Mouse (Mus musculus) embryonic facial prominence, embryonic 12.5 days (tissue): ENCODE results near the gene Psmc5. TPM values are rescaled to one million over a fixed set of nuclear protein-coding genes. Genes with fewer than 3 reads are reported as not detected.
A peak's percentile ranks its signal among the peaks of the same experiment; 100 is the strongest.

Experiments
- ATAC-seq: fragments of 200-750 bp; cut with Nextera tagmentation; 2 replicates; pipeline ENCODE4 v1.8.0; 2017; ENCODE audit not compliant: insufficient number of reproducible peaks, insufficient read depth, low FRiP score, low TSS enrichment
- H3K27ac ChIP-seq: fragments of 300-500 bp; sonication (generic); 2 replicates; pipeline ENCODE4 v1.5.1; 2016; ENCODE audit warnings: mild to moderate bottlenecking
- H3K27me3 ChIP-seq: fragments of 300-500 bp; sonication (generic); 2 replicates; pipeline ENCODE4 v1.6.1; 2016; ENCODE audit warnings: mild to moderate bottlenecking, moderate library complexity
- H3K36me3 ChIP-seq: fragments of 300-500 bp; sonication (generic); 2 replicates; pipeline ENCODE4 v1.6.1; 2016; ENCODE audit warnings: mild to moderate bottlenecking
- H3K4me1 ChIP-seq: fragments of 300-500 bp; sonication (generic); 2 replicates; pipeline ENCODE4 v1.6.1; 2016
- H3K4me2 ChIP-seq: fragments of 300-500 bp; sonication (generic); replicated peaks from 2 replicates; pipeline ENCODE4 v1.6.1; 2016; ENCODE audit warnings: mild to moderate bottlenecking, moderate library complexity
- H3K4me3 ChIP-seq: fragments of 300-500 bp; sonication (generic); 2 replicates; pipeline ENCODE4 v1.5.1; 2016; ENCODE audit warnings: mild to moderate bottlenecking
- H3K9ac ChIP-seq: fragments of 300-500 bp; sonication (generic); 2 replicates; pipeline ENCODE4 v1.6.1; 2016; ENCODE audit warnings: mild to moderate bottlenecking, moderate library complexity
- H3K9me3 ChIP-seq: fragments of 300-500 bp; sonication (generic); 2 replicates; pipeline ENCODE4 v1.6.1; 2016; ENCODE audit warnings: mild to moderate bottlenecking, moderate library complexity
- WGBS: fragments of 180-500 bp; shearing (Covaris S2); methylation state at CpG from one replicate; pipeline ENCODE4 v1.1.7; 2016; 5-methylcytosine and 5-hydroxymethylcytosine counted together
- polyA plus RNA-seq: library from polyadenylated mRNA; unstranded; fragments of >200 nt; fragmentation: Nextera tagmentation; extraction: Ambion mirVana; gene quantifications from 2 replicates; pipeline ENCODE4 v1.2.1, GENCODE M21; 2016

The Psmc5 gene
- polyA plus RNA-seq, 1 experiment from 2014 or later = 315 TPM

DNA sequence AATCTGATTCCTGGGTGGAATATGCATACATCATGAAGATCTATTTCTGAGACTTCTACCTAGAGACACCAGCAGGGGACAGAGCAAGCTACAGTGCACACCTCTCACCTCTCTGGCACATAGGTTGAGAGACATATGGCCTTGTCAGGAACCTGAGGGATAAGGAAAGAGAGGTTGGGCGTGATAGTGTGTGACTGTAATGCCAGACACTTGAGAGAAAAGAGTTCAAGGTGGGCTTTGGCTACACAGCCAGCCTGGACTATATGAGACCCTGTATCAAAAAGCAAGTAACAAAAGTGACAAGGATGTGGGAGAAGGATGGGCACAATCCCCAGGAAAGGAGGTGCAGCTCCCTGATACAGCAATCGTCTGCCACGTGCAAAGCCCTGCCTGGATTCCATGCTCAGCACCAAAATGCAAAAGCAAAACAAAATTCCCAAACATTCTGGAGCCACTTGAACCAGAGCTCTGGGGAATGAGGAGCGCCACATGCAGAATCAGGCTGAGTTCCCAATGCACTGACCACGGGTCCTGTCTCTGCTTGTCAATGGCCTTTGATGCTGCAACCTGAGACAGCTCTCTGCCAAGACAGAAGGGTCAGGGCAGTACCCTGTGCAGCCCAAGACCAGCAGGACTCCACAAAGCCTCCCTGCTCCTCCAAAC, 15.3 kb downstream of the Psmc5 start:
- H3K27me3 ChIP-seq = no peaks in the 10 kb centered on the region
- H3K9ac ChIP-seq = peak overlapping the region; percentile 93
- peak overlapping the region; percentile 89 for H3K27ac ChIP-seq
- no peaks in the 10 kb centered on the region for H3K9me3 ChIP-seq
- peak overlapping the region; percentile 88 for H3K4me2 ChIP-seq
- ATAC-seq = no peak
- H3K36me3 ChIP-seq = peaks cover 12% of the 10 kb centered on the region
- 36% methylated on average over 5 of the region's 5 CpGs for WGBS
- peaks cover 50% of the 10 kb centered on the region for H3K4me1 ChIP-seq
- peak overlapping the region; percentile 86 for H3K4me3 ChIP-seq

DNA sequence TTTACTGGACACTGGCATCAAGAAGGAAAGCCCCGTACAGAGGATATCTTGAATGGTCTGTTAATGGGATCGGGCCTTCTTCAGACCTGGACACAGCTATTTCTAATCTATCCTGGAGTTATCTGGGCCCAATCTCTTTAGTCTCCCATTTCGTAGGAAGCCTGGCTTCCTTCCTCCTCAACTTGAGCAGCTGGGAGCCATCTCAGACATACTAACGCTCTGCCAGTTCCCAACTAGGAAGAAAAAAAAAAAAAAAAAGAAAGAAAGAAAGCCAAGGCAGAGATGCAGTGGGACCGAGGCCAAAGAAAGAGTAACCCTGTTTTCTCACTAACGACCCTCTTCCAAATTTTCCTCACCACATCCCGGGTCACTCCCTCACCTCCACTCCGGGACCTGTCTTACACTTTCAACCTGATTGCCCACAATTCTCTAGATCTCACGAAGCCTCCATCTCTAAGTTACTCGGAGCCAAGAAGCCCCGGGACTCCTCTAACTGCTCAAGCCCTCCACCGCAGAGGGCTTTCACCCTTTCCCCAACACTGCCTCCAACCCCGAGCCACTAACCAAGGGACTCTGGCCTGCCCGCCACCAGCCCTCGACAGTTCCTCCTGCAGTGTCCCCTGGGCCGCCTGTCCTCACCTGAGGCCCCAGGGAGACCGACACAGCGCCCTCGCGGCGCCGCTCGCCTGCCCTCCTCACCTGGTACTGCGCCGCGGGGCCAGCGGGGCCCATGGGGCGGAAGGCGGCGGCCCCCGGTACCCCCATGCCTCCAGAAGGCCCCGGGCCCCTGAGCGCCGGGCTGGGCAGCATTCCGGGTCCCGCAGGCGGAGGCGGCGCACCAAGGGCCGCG, 16.1 kb downstream of the Psmc5 start:
- 1% methylated on average over 41 of the region's 41 CpGs for WGBS
- peak; percentile 16 for ATAC-seq
- H3K4me1 ChIP-seq = peaks cover 53% of the 10 kb centered on the region

GRCm38 (mm10) chr11:106272644-106273310, 16.8 kb downstream of the Psmc5 start, which contains the start of gene Smarcd2:
Gene Smarcd2 (minus strand): TSS chr11:106272972.
- under 1% methylated on average over 72 of the region's 72 CpGs for WGBS
- Histone ChIP-seq H3K9ac (peak within 1 kb of the TSS; percentile 93), H3K27ac (peak within 1 kb of the TSS; percentile 89), H3K9me3 (no peaks in the 10 kb centered on the region), H3K4me3 (peak within 1 kb of the TSS; percentile 86), H3K27me3 (no peaks in the 10 kb centered on the region), H3K36me3 (no peaks in the 10 kb centered on the region), H3K4me1 (peaks cover 49% of the 10 kb centered on the region), H3K4me2 (peak within 1 kb of the TSS; percentile 88)
- ATAC-seq = peak; percentile 90

More for the DNA sequence above, 16.1 kb downstream of the Psmc5 start:
- Histone ChIP-seq H3K9ac (peak overlapping the region; percentile 93), H3K27me3 (no peaks in the 10 kb centered on the region), H3K4me2 (peak overlapping the region; percentile 88), H3K9me3 (no peaks in the 10 kb centered on the region), H3K36me3 (peaks cover 5% of the 10 kb centered on the region; the same call in 1 of the 2 replicates), H3K27ac (peak overlapping the region; percentile 89), H3K4me3 (peak overlapping the region; percentile 86)

DNA sequence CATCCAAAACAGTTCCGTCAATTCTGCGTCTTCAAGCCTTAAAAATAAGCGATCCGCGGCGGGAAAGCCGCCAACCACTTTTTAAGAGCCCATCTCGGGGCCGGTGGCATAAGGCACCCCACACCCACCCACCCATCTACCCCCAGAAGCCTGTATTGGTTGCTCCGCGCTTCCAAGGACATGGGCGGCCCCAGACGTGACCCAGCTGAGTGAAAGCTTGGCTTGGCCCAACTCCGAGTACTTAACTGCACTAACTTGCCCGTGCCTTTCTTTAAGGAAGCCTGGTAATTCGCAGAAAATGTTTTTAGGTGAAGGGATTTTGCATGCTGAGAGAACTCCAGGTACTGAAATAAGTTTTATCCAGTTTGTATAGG, 17.3 kb downstream of the Psmc5 start:
- WGBS = 18% methylated on average over 16 of the region's 16 CpGs
- Histone ChIP-seq H3K9ac (peak overlapping the region; percentile 56), H3K4me2 (peak overlapping the region; percentile 66), H3K4me3 (peak overlapping the region; percentile 86), H3K4me1 (peaks cover 44% of the 10 kb centered on the region), H3K9me3 (no peaks in the 10 kb centered on the region), H3K27me3 (no peaks in the 10 kb centered on the region), H3K36me3 (no peaks in the 10 kb centered on the region), H3K27ac (peak overlapping the region; percentile 87)
- ATAC-seq = no peak

- Histone ChIP-seq H3K9ac (no peak overlapping the region), H3K9me3 (no peaks in the 10 kb centered on the region), H3K4me1 (peaks cover 39% of the 10 kb centered on the region), H3K27me3 (no peaks in the 10 kb centered on the region), H3K4me3 (no peak overlapping the region), H3K4me2 (peak overlapping the region; percentile 66), H3K27ac (0 out of 2 replicates have a peak overlapping the region, but pooled peaks have one; percentile 87), H3K36me3 (no peaks in the 10 kb centered on the region)
- 93% methylated on average over 6 of the region's 6 CpGs for WGBS
- ATAC-seq = no peak
Measured at GRCm38 (mm10) chr11:106273811-106274210, 17.9 kb downstream of the Psmc5 start.

GRCm38 (mm10) chr11:106274374-106274773, 18.4 kb downstream of the Psmc5 start:
- WGBS = 81% methylated on average over 1 of the region's 1 CpGs
- Histone ChIP-seq H3K4me2 (no peak overlapping the region), H3K27me3 (no peaks in the 10 kb centered on the region), H3K36me3 (no peaks in the 10 kb centered on the region), H3K4me1 (peaks cover 34% of the 10 kb centered on the region), H3K4me3 (no peak overlapping the region), H3K9me3 (no peaks in the 10 kb centered on the region), H3K9ac (no peak overlapping the region), H3K27ac (peak overlapping the region; percentile 58; the same call in 1 of the 2 replicates)
- ATAC-seq = no peak

DNA sequence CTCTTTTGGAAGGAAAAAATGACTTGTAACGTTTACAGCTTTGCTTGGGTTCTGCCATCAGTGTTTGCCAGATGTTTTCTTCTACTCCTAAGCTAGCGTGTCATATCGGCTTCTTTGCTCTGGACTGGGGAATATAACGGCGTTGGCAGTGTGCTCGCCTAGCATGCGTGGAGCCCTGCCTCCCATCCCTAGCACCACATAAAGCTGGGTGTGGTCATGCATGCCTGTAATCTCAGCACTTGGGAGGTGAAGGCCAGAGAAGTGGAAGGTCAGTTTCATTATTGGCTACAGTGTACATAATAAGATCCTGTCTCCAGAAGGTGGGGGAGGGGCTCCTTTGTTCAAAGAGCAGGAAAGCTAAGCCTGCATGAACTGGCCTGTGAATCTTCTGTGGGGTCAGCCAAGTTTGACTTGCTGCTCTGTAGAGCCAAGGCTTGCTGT, 19.0 kb downstream of the Psmc5 start:
- ATAC-seq = no peak
- Histone ChIP-seq H3K9me3 (no peaks in the 10 kb centered on the region), H3K27me3 (no peaks in the 10 kb centered on the region), H3K36me3 (no peaks in the 10 kb centered on the region), H3K9ac (no peak overlapping the region), H3K4me2 (no peak overlapping the region), H3K4me1 (peaks cover 33% of the 10 kb centered on the region), H3K4me3 (no peak overlapping the region), H3K27ac (peak overlapping the region; percentile 58; the same call in 1 of the 2 replicates)
- WGBS = 72% methylated on average over 7 of the region's 7 CpGs

DNA sequence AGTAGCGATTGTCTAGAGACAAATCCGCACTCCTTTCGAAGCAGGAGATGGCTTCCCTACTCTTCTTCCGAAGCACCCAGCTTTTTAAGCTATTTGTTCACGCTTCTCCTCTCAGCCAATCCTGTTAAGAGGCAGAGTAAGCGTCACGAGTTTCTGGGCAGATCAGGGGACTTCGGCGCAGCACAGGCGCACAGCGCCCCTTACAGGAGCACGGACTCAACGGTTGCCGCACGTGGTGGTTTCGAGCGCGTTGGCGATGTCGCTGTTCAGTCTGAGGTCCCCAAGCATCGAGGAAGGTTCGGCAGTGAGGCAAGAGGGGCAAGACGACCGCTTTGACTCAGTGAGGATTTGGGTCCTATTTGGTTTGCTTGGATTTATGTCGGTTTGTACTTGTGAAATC, 20.5 kb downstream of the Psmc5 start, which contains the start of gene Tcam1:
Tcam1 (plus strand) TSS at position 219 of the 400 bp plus-strand sequence.
- peak within 1 kb of the TSS; percentile 23 for H3K4me3 ChIP-seq
- no peak within 1 kb of the TSS for H3K9ac ChIP-seq
- 7% methylated on average over 25 of the region's 25 CpGs for WGBS
- H3K27ac ChIP-seq = no peak within 1 kb of the TSS
- H3K9me3 ChIP-seq = no peaks in the 10 kb centered on the region
- no peaks in the 10 kb centered on the region for H3K27me3 ChIP-seq
- H3K4me2 ChIP-seq = peak within 1 kb of the TSS; percentile 45
- no peaks in the 10 kb centered on the region for H3K36me3 ChIP-seq
- H3K4me1 ChIP-seq = peaks cover 20% of the 10 kb centered on the region
- no peak for ATAC-seq

GRCm38 (mm10) chr11:106282452-106282851, 26.5 kb downstream of the Psmc5 start:
- H3K27me3 ChIP-seq = no peaks in the 10 kb centered on the region
- H3K9ac ChIP-seq = no peak overlapping the region
- no peak overlapping the region for H3K4me2 ChIP-seq
- 85% methylated on average over 6 of the region's 6 CpGs for WGBS
- no peak overlapping the region for H3K4me3 ChIP-seq
- 0 out of 2 replicates have a peak, but pooled peaks cover 2% of the 10 kb centered on the region for H3K4me1 ChIP-seq
- no peak for ATAC-seq
- H3K36me3 ChIP-seq = no peaks in the 10 kb centered on the region
- H3K9me3 ChIP-seq = no peaks in the 10 kb centered on the region
- no peak overlapping the region for H3K27ac ChIP-seq

DNA sequence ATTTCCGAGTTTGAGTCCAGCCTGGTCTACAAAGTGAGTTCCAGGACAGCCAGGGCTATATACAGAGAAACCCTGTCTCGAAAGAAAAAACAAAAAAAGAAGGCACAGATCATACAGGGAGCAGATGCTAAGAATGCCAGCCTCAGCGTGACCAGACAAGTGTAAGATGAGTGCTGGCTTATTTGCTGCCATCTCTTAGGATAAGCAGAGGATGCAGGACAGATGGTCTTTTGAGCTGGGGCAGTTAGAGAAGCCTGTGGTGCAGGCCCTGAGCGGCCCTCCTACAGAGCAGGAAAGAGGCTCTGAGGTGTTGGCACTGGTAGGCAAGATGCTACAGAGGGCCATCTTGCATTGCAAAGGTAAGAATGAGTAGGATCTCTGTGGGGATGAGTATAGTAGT, 27.4 kb downstream of the Psmc5 start:
- no peak overlapping the region for H3K9ac ChIP-seq
- no peak overlapping the region for H3K27ac ChIP-seq
- no peak overlapping the region for H3K4me3 ChIP-seq
- WGBS = 78% methylated on average over 4 of the region's 4 CpGs
- no peaks in the 10 kb centered on the region for H3K9me3 ChIP-seq
- no peaks in the 10 kb centered on the region for H3K27me3 ChIP-seq
- H3K36me3 ChIP-seq = no peaks in the 10 kb centered on the region
- H3K4me2 ChIP-seq = no peak overlapping the region
- 0 out of 2 replicates have a peak, but pooled peaks cover 2% of the 10 kb centered on the region for H3K4me1 ChIP-seq
- ATAC-seq = no peak

DNA sequence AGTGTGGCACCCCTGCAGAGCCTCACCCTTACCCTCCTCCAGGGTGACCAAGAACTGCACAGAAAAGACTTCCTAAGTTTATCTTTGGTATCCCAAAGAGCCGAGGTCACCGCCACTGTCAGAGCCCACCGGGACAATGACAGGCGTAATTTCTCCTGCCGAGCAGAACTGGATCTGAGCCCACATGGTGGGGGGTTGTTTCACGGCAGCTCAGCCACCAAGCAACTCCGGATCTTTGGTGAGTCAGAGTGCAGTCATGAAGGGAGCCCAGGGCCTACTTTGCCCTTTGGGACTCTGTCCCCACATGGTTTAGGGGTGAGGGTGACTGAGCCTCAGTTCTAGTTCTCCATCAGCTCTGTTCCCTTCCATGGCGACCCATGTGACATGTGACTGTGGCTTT, 28.2 kb downstream of the Psmc5 start:
- H3K4me3 ChIP-seq = no peak overlapping the region
- H3K36me3 ChIP-seq = no peaks in the 10 kb centered on the region
- 76% methylated on average over 8 of the region's 8 CpGs for WGBS
- no peak for ATAC-seq
- H3K9me3 ChIP-seq = no peaks in the 10 kb centered on the region
- no peak overlapping the region for H3K27ac ChIP-seq
- H3K4me1 ChIP-seq = 0 out of 2 replicates have a peak, but pooled peaks cover 2% of the 10 kb centered on the region
- H3K9ac ChIP-seq = no peak overlapping the region
- H3K27me3 ChIP-seq = no peaks in the 10 kb centered on the region
- no peak overlapping the region for H3K4me2 ChIP-seq
